Comparison of ENCODE assay signal across 30 mouse cellular contexts in the genomic region with DNA sequence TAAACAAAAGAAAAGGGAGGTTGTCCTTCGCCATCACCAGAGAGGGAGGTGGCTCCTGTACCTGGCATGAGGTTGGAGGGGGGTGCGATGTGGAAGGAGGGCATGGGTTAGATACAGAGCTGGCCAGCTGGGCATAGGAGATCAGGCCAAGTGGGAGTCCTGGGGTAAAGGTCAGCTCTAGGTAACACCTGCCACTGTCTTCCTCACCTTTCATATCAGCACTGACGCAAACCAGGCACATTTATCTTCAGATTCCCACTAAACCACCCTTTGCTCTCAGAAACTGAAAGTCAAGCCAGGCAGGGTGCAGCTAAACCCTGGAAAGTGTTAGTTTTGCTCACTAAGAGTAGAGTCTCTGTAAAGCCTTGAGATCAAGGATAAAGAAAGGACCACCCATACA. TPM values are rescaled to one million over a fixed set of nuclear protein-coding genes. Genes with fewer than 3 reads are reported as not detected.
"Had no signal": no experiment of that assay in that cellular context is flagged by ENCODE, and none has a peak within 500 bp of the region (broad histone marks: within the 10 kb centered on the region; RNA-seq: fewer than 3 reads in every experiment).

No protein-coding gene starts in this region.

- H3K36me3 ChIP-seq: limb, embryonic 12.5 days; limb, embryonic 15.5 days; liver, embryonic 13.5 days had no signal

- DNase-seq: kidney, adult 2 months; kidney, postnatal 25 days; left cerebral cortex, postnatal 4 days; liver, embryonic 13.5 days; lung, adult 2 months; lung, postnatal 14 days; lung, postnatal 4 days; midbrain, embryonic 14.5 days; retina, postnatal 1 day; thymus, postnatal 25 days had no signal

- H3K4me3 ChIP-seq: limb, embryonic 12.5 days; limb, embryonic 15.5 days; liver, embryonic 13.5 days had no signal

- ATAC-seq: inflammation-experienced regulatory T-cells, adult 6 months had no signal

- H3K9me3 ChIP-seq: limb, embryonic 12.5 days; limb, embryonic 15.5 days; liver, embryonic 13.5 days had no signal

- H3K4me1 ChIP-seq: limb, embryonic 12.5 days; limb, embryonic 15.5 days; liver, embryonic 13.5 days had no signal

- H3K27me3 ChIP-seq: limb, embryonic 12.5 days; limb, embryonic 15.5 days; liver, embryonic 13.5 days had no signal

- H3K4me2 ChIP-seq: limb, embryonic 12.5 days; limb, embryonic 15.5 days; liver, embryonic 13.5 days; midbrain, embryonic 11.5 days had no signal

- H3K27ac ChIP-seq: kidney, postnatal 0 days; limb, embryonic 12.5 days; limb, embryonic 15.5 days; liver, embryonic 13.5 days had no signal

- H3K9ac ChIP-seq: limb, embryonic 12.5 days; limb, embryonic 15.5 days; liver, embryonic 13.5 days had no signal

RNA-seq across cellular contexts. Expression of a gene that starts 2.5 kb away (rescaled TPM):
- total RNA-seq: layer of hippocampus, postnatal 14 days; left cerebral cortex, adult 8-10 months; left cerebral cortex, postnatal 4 days; megakaryocyte progenitor cell, adult 5-6 weeks; megakaryocyte-erythroid progenitor cell, adult 5-6 weeks; midbrain, postnatal 0 days had no signal
- polyA plus RNA-seq: inflammation-experienced regulatory T-cells, adult 6 months; kidney, adult 2 months; kidney, embryonic 14.5 days; kidney, postnatal 0 days; limb, embryonic 12.5 days; limb, embryonic 15.5 days; liver, embryonic 13.5 days; liver, embryonic 16.5 days; lung, adult 2 months; lung, embryonic 16.5 days; midbrain, embryonic 11.5 days; midbrain, embryonic 14.5 days; midbrain, postnatal 0 days; neural tube, embryonic 11.5 days; neural tube, embryonic 14.5 days; urinary bladder, adult 2 months had no signal

RNA-seq across cellular contexts. Expression of a gene that starts 11.9 kb away (rescaled TPM):
- total RNA-seq: layer of hippocampus, postnatal 14 days; left cerebral cortex, adult 8-10 months; left cerebral cortex, postnatal 14 days; left cerebral cortex, postnatal 4 days; megakaryocyte progenitor cell, adult 5-6 weeks; megakaryocyte-erythroid progenitor cell, adult 5-6 weeks had no signal
- polyA plus RNA-seq: inflammation-experienced regulatory T-cells, adult 6 months; kidney, adult 2 months; kidney, embryonic 14.5 days; kidney, postnatal 0 days; limb, embryonic 12.5 days; limb, embryonic 15.5 days; liver, embryonic 13.5 days; liver, embryonic 16.5 days; lung, adult 2 months; lung, embryonic 16.5 days; midbrain, embryonic 11.5 days; midbrain, embryonic 14.5 days; midbrain, postnatal 0 days; neural tube, embryonic 11.5 days; neural tube, embryonic 14.5 days; stomach, embryonic 14.5 days; thymus, postnatal 0 days; urinary bladder, adult 2 months had no signal

RNA-seq across cellular contexts. Expression of a gene that starts 21.9 kb away (rescaled TPM):
- total RNA-seq: layer of hippocampus, postnatal 14 days; left cerebral cortex, adult 8-10 months had no signal
- polyA plus RNA-seq: inflammation-experienced regulatory T-cells, adult 6 months; kidney, adult 2 months; kidney, embryonic 14.5 days; limb, embryonic 15.5 days; thymus, postnatal 0 days; urinary bladder, adult 2 months had no signal

RNA-seq across cellular contexts. Expression of a gene that starts 23.5 kb away (rescaled TPM):
- total RNA-seq: layer of hippocampus, postnatal 14 days; left cerebral cortex, adult 8-10 months; left cerebral cortex, postnatal 14 days; left cerebral cortex, postnatal 4 days; megakaryocyte progenitor cell, adult 5-6 weeks; megakaryocyte-erythroid progenitor cell, adult 5-6 weeks had no signal
- polyA plus RNA-seq: inflammation-experienced regulatory T-cells, adult 6 months; kidney, adult 2 months; kidney, embryonic 14.5 days; kidney, postnatal 0 days; large intestine, adult 2 months; limb, embryonic 12.5 days; limb, embryonic 15.5 days; liver, embryonic 13.5 days; liver, embryonic 16.5 days; lung, adult 2 months; lung, embryonic 16.5 days; midbrain, embryonic 11.5 days; midbrain, embryonic 14.5 days; neural tube, embryonic 11.5 days; stomach, embryonic 14.5 days; thymus, postnatal 0 days; urinary bladder, adult 2 months had no signal

RNA-seq across cellular contexts. Expression of a gene that starts 40.2 kb away (rescaled TPM):
- total RNA-seq: layer of hippocampus, postnatal 14 days; left cerebral cortex, adult 8-10 months; left cerebral cortex, postnatal 14 days; left cerebral cortex, postnatal 4 days; megakaryocyte progenitor cell, adult 5-6 weeks; megakaryocyte-erythroid progenitor cell, adult 5-6 weeks; midbrain, postnatal 0 days had no signal
- polyA plus RNA-seq: inflammation-experienced regulatory T-cells, adult 6 months; kidney, adult 2 months; large intestine, adult 2 months; limb, embryonic 12.5 days; limb, embryonic 15.5 days; liver, embryonic 13.5 days; lung, adult 2 months; lung, embryonic 16.5 days; midbrain, embryonic 11.5 days; midbrain, embryonic 14.5 days; midbrain, postnatal 0 days; neural tube, embryonic 11.5 days; neural tube, embryonic 14.5 days; stomach, embryonic 14.5 days; thymus, postnatal 0 days; urinary bladder, adult 2 months had no signal
